Mouse (Mus musculus) embryo, embryonic 11.5 days (tissue): ENCODE measurements around the gene Pdgfc.

Source experiments
- DNase-seq: peaks from one replicate; pipeline ENCODE4 v3.0.0-alpha.2; 2012; ENCODE audit warnings: low read depth, low spot score

Pdgfc gene

DNA sequence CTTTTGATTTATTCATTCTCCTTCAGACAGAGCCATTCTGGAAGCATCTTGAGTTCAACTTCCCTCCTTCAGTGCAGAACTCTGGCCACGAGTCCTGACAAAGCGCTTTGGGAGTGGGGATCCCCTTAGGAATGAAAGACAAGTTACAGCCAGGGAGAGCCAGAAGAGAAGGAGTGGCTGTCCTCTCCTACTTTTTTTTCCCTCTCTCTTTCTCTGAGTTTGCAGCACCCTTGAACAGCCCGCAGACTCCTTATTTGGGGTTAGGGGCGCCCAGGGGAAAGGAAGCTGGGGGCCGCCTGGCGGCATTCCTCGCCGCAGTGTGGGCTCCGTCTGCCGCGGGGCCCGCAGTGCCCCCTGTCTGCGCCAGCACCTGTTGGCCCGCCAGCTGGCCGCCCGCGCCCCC is at the start of gene Pdgfc:
Gene Pdgfc (plus strand): TSS at position 266 of the 403 bp plus-strand sequence.
- DNase-seq: no peak

DNA sequence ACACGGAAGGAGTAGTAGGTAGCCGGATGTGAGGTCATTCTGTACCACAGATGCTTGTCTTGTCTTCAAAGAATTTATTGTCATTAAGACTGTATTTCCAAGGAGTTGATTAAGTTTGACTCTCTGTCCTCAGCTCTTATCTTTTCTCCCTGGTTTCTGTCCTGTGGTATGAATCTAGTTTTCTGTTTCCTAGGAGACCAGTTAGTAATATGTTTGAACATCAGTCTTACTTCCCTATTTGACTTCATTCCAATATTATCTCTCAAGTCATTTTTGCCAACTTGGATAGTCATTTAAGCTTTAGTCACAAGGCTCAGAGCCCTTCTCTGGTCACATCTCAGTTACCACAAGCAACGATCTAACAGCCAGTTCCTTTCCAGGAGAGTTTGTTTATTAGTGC is 27.0 kb upstream of the Pdgfc start:
- DNase-seq: no peak

DNA sequence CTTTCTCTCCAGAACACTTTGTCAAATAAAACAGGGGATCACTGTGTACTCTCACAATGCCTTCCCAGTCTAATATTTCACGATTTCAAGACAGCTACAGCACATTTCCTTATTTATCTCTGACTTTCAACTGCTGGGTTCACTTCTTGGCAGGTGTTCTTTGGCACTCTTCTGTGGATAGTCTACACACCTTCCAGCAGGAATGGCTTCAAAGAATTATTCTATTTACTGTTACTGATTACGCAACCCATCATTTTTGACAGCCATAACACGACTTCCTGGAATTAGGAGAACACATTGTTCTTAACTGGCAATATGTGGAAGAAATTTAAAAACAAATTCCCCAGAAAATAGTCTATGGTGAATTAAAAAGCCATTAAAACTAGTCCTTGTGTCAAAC is 26.3 kb upstream of the Pdgfc start:
- DNase-seq: no peak

DNA sequence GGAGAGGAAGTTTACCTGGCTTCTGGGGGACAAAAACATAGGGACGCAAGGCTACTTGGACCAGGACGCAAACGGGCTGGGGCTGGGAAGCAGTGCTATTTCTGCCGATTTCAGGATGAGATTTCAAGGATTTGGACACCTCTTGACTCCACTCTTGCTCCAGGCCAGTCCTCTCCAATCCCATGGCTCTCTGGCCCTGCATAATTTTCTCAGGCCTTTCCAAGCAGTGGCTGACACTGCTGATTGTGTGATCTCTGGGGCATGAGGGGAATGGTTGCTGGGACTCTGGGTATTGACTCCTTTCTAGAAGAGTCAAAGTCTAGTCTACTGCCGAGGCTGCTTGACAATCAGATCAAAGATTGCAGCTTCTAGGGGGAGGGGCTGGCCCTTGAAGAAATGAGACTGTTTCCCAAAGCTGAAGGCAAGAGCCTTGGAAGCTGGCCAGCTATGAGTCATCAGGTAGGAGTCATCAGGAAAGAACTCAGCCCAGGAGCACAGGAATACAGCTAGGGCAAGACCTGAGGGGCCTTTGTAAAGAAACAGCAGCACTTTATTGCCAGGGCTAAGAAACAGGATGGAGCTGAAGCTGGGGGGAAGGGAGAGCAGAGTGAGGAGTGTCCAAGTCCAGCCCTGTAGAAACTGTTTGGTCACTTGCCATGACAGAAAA is 18.7 kb upstream of the Pdgfc start:
- DNase-seq: no peak

DNA sequence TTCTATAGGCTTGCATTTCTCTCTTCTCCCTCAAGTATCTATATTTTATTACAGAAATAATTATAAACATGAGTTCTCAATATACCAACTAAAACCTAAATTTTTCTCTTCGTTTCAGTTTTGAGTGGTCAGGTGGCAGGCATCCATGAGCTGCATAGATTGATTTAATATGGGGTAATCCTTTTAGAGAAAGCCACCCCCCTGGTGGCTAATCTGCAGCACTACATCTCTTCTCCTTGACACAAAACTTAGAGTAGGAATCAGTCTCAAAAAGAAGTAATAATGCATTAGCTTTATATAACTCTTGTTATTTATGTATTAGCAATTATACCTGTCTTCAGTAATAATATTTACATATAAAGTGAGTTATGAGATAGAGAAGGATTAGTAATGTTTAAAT is 16.2 kb upstream of the Pdgfc start:
- no peak for DNase-seq

DNA sequence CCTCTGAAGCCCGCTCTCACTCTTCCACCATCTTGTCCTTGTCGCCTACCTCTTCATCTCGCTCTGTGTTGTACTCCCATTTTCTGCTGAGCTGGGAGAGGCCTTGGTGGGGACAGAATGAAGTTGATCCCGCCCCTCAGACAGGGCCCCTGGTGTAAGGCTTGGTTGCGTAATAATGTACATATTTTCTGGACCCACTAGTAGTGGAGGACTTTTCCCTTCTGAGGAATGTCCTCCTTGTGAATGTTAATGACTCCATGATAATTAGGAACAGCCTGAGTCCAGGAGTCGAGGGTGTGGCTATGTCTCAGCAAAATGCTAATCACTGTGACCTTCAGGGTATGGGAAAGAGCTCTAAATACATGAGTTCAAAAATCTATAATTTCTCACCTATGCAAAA is 14.4 kb upstream of the Pdgfc start:
- no peak for DNase-seq

DNA sequence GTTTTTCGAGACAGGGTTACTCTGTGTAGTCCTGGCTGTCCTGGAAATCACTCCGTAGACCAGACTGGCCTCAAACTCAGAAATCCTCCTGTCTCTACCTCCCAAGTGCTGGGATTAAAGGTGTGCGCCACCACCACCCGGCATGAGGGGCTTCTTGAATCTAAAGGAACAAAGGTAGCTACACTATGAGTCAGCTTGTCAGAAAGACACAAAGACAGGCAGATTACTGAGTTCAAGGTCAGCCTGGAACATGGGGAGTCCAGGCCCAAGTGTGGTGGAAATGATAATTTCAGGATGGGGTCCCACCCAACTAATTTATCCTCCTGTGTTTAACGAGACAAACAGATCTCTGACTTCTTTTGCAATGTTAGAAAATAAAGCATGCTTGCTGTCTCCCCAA is 13.9 kb upstream of the Pdgfc start:
- no peak for DNase-seq

DNA sequence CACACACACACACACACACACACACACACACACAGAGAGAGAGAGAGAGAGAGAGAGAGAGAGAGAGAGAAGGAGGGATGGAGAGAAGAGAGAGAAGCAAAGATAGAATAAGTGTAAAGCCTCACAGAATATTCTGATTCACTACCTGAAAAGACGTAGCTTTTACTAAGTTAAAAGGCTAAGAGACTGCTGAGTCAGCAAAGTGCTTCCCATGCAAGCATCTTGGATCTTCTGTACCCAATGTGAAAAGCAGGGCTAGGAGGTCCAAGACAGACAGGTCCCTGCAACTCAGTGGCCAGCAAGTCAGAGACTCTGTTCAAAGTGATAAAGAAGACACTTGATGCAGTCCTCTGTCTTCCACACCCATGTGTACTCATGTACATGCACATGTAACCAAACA is 13.4 kb upstream of the Pdgfc start:
- no peak for DNase-seq

DNA sequence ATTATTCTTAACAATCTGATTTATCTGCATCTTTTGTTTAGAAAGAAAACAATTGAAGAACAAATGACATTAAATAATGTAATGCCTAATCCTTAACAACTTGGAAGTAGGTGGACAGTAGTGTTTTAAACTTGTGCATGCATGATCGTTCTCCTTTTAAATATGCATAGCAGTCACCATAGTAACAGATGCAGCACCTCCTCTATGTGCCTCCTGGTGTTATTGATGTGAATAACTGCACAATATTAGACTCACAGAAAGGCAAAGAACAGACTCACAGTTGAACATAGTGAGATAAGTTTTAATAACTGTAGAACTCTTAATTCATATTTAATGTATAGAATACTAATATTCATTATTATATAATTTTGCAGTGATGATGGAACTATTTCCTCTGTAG is 12.6 kb upstream of the Pdgfc start:
- no peak for DNase-seq

DNA sequence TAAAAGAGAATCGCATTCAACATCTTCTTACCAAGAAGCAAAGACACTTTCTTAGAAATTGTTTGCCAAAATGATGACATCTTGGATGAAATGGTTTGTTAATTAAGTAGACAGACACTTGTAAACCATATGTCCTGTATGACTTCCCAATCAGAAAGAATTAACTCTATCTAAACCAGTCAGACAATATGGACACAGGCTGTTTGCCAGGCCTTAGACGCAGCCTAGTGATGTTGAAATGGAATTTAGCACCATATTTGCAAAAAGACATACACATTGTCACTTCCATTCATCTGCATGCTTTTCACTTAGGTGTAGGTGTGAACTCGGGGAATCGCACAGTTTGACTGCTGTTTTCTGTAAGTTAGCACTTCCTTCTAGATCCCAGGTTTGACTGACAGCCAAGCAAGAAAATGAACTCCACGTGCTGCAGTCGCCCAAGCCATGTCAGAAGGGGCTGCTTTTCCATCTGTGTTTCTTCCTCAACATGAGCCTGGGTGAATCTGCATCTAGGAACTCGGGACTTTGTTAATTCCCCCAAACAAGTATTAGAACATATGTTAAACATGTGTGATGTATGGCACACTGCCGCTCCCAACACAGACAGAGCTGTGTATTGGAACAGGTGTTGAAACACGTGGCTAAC is 10.5 kb upstream of the Pdgfc start:
- no peak for DNase-seq

DNA sequence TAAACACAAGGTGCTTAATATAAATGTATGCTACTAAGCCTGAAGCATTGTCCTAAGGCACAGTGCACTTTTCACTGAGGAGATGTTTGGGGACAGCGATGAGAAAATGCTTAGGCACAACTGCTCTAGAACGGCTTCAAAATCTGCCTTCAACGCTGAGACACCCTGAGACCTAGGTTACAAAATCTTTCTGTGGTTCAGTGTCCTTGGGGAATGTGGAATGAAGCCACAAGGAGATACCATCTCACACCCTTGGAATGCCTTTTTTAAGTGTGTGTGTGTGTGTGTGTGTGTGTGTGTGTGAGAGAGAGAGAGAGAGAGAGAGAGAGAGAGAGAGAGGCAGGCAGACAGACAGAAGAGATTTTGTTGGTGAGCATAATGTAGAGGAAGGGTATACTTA is 7.9 kb upstream of the Pdgfc start:
- DNase-seq: no peak

DNA sequence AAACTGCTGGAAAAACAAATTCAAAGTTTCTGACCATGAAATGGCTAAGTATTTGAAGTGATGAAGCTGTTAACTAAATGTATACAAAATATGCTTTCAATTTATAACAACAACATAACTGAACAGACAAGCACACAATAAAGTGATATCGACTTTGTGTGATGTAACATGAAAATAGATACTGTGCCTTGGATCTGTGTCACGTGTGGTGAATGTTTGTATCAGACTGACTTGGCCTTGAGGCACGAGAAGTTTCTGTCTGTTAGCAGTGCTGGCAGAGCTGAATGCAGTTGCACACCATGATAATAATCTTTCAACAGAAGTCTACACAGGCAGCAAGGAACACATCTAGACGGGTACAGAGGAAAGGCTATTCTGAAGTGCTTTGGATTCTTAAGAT is 6.9 kb upstream of the Pdgfc start:
- DNase-seq: no peak

DNA sequence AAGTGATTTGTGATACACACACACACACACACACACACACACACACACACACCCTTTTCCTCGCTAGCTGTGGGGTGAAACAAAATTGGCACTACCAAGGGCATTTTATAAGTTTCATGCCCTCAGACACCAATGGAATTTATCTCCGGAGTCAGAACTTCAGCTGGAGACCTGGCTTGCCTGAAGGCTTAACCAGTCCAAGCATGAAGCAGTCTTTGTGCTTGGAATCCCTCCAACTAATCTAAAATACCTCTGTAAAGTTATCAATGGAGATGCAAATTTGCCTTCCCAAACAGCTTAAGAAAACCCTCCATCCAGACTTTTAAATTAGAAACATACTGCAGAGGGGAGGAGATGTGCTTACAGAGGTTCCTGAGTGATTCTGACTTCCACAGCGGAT is 6.3 kb upstream of the Pdgfc start:
- no peak for DNase-seq

DNA sequence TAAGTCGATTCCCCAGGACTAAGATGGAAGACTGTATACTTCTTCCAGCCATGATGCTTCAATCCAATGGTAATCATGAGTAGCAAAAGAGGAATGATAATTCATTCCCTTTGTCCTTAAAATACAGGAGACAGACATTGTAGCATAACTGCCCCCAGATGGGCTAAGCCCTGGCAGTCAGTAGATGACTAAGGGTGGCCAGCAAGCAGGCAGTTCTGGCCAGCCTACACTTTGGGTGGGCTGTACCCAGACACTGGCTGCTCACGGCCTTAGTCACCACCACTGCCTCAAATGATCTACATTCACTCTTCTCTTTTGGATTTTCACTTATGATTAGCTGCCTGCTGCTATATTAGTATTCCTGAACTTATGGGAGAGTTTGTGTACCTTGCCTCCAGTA is 5.9 kb upstream of the Pdgfc start:
- DNase-seq: no peak

DNA sequence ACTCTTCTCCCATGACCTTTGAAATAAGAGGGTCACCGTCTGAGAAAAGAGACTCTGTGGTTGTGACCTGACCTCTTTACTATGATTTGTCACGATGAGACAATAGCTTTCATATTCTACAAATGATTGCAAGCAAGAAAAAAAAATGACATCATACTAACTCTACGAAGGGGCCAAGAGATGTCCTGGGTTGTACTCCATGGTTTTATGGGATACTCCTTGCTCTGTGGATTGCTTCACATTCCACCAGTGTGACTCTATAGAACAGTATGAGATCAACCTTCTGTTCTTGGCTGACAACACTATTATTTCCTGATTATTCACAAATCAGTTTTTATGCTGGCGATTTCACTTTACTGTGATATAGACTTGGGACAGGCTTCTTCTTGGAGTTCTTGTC is 4.2 kb upstream of the Pdgfc start:
- no peak for DNase-seq

DNA sequence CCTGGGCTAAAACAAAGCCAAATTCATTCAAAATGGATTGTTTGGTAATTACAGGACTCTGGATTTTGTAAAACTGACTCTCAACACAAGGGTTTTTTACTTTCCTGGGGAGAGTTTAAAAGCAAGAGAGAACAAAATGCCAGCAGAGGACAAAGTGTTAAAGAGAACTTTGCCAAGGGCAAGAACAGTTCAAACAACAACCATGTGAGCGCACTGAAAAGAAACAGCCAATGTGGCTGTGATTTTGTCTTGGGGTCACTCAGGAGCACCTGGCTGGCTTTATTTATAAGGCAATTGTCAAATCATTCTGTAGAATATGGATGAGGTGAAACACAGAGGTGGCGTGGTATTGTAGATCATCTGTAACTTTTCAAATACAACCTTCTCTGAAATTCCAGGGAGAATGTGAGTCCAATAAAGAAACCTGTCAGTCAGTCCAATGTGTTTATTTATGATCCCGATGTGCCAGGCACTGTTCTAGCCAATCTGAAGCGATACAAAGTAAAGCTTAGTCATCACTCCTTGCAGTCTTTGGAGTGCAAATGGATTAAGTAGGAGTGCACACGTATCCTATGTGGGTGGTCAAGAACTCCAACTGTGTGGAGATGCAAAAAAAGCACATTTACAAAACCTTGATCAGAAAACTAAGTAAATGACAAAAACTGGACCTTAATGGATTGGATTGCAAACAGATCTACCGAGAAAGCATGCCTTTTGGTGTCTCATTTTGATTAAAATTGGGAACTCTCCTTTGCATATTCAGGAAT is 1.7 kb upstream of the Pdgfc start:
- DNase-seq: no peak

DNA sequence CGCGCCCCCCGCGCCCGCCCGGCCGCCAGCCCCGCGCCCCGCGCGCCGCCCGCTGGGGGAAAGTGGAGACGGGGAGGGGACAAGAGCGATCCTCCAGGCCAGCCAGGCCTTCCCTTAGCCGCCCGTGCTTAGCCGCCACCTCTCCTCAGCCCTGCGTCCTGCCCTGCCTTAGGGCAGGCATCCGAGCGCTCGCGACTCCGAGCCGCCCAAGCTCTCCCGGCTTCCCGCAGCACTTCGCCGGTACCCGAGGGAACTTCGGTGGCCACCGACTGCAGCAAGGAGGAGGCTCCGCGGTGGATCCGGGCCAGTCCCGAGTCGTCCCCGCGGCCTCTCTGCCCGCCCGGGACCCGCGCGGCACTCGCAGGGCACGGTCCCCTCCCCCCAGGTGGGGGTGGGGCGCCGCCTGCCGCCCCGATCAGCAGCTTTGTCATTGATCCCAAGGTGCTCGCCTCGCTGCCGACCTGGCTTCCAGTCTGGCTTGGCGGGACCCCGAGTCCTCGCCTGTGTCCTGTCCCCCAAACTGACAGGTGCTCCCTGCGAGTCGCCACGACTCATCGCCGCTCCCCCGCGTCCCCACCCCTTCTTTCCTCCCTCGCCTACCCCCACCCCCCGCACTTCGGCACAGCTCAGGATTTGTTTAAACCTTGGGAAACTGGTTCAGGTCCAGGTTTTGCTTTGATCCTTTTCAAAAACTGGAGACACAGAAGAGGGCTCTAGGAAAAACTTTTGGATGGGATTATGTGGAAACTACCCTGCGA is 517 bp downstream of the Pdgfc start:
- DNase-seq: no peak

DNA sequence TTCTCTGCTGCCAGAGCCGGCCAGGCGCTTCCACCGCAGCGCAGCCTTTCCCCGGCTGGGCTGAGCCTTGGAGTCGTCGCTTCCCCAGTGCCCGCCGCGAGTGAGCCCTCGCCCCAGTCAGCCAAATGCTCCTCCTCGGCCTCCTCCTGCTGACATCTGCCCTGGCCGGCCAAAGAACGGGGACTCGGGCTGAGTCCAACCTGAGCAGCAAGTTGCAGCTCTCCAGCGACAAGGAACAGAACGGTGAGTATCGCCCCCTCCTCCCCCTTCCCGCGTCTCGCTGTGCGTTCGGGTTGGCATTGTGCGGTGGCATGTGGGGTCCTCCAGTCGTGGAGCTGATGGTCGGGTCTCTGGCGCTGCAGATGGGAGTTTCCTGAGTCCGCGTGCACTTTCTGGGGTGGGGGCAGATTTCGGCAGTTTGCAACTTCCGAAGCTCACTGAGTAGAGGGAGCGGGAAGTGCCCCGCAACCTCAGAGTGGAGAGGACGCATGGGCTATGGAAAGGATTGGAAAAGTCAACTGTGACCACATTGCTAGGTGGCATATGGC is 1.2 kb downstream of the Pdgfc start:
- DNase-seq: no peak

DNA sequence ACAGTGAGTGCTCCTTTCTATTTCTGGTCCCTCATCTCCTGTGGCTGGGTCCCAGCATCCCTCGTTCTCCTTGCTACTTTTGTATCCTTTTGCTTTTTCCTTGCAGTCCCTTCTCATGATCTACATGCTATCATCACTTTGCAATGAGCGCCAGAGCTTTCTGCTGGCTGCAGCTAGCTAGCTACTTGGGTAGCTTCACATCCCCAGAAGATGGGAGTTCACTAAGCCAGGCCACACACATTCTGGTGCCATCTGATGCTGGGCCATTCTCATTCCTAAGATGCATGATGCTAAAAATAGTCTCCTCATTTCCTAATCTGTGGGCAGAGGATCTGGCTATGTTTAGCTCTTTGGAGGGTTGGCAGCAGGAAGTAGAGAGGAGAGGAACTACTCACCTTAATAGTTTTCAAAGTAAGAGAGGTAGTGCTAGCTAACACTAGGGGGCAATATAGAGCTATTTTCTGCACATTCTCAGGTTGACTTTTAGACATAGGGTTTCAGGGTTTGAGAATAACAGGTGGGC is 3.0 kb downstream of the Pdgfc start:
- no peak for DNase-seq

DNA sequence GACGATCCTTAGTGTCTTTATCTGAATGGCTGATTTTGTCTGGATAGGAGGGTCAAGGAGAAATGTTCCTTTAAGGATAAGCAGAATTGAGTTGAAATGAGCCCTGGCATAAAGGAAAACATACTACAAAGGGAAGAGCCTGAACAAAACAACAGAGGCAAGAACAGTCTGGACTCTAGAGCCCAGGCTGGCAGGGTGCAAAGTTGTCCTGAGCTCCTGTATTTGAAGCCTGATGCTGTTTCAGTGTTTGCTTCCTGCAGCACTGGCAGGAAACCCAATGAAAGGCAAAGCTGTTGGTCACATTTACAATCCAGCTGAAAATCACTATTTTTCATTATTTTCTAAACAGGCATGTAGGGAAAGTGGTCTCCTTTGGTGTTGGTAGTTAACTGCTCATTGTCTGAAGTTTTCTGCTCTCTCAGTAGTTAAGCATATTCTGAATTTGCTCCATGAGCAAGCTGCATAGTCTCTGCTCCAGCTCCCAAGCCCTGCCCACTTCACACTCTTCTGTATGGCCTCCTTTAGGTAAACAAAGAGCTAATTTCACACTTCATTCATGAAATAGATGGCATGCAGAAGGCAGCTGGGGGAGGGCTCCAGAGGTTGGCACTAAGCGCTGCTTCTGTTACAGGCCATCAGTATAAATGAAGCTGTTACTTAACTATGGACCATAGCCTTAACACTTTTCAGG is 8.6 kb downstream of the Pdgfc start:
- no peak for DNase-seq

DNA sequence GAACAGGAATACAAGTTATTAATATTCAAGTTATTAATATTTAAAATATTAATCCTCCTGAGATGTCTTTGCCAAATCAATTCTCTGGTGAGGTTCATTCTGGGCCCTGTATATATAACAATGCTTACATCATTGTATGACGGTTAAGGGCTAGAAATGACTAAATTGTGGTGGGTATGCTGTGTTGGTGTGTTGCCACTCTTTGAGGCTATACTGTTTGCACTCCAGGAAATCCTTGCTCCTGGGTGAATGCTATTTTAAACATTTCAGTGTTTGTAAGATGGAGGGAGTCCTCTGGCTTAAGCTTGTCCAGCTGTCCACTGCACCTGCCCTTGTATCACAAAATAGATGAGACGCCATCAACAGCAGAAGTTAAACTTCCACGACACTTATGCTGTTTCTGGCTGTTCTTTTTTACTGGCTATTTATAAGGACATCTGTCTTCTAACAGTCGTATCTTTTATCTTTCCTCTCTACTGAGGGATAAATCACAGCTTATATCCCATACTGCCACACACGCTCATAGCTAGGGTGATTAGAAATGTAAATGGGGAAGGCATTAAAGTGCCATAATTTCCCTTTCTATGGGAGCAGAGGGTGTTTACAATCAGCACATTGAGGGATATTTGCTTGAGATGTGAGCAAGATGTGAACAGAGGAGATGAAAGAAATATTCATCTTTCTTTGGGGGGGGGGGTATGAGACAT is 9.3 kb downstream of the Pdgfc start:
- DNase-seq: no peak
